Mouse (Mus musculus) embryonic facial prominence, embryonic 12.5 days (tissue): ENCODE measurements around the gene Cbarp. TPM values are rescaled to one million over a fixed set of nuclear protein-coding genes. Genes with fewer than 3 reads are reported as not detected.

Experiments used
- ATAC-seq: fragments of 200-750 bp; cut with Nextera tagmentation; 2 replicates; pipeline ENCODE4 v1.8.0; 2017; ENCODE audit not compliant: insufficient number of reproducible peaks, insufficient read depth, low FRiP score, low TSS enrichment
- H3K27ac ChIP-seq: fragments of 300-500 bp; sonication (generic); 2 replicates; pipeline ENCODE4 v1.5.1; 2016; ENCODE audit warnings: mild to moderate bottlenecking
- H3K27me3 ChIP-seq: fragments of 300-500 bp; sonication (generic); 2 replicates; pipeline ENCODE4 v1.6.1; 2016; ENCODE audit warnings: mild to moderate bottlenecking, moderate library complexity
- H3K36me3 ChIP-seq: fragments of 300-500 bp; sonication (generic); 2 replicates; pipeline ENCODE4 v1.6.1; 2016; ENCODE audit warnings: mild to moderate bottlenecking
- H3K4me1 ChIP-seq: fragments of 300-500 bp; sonication (generic); 2 replicates; pipeline ENCODE4 v1.6.1; 2016
- H3K4me2 ChIP-seq: fragments of 300-500 bp; sonication (generic); replicated peaks from 2 replicates; pipeline ENCODE4 v1.6.1; 2016; ENCODE audit warnings: mild to moderate bottlenecking, moderate library complexity
- H3K4me3 ChIP-seq: fragments of 300-500 bp; sonication (generic); 2 replicates; pipeline ENCODE4 v1.5.1; 2016; ENCODE audit warnings: mild to moderate bottlenecking
- H3K9ac ChIP-seq: fragments of 300-500 bp; sonication (generic); 2 replicates; pipeline ENCODE4 v1.6.1; 2016; ENCODE audit warnings: mild to moderate bottlenecking, moderate library complexity
- H3K9me3 ChIP-seq: fragments of 300-500 bp; sonication (generic); 2 replicates; pipeline ENCODE4 v1.6.1; 2016; ENCODE audit warnings: mild to moderate bottlenecking, moderate library complexity
- WGBS: fragments of 180-500 bp; shearing (Covaris S2); methylation state at CpG from one replicate; pipeline ENCODE4 v1.1.7; 2016; 5-methylcytosine and 5-hydroxymethylcytosine counted together
- polyA plus RNA-seq: library from polyadenylated mRNA; unstranded; fragments of >200 nt; fragmentation: Nextera tagmentation; extraction: Ambion mirVana; gene quantifications from 2 replicates; pipeline ENCODE4 v1.2.1, GENCODE M21; 2016

The Cbarp gene
- polyA plus RNA-seq, 1 experiment from 2014 or later, result 8.5 TPM

- Histone ChIP-seq H3K9me3 (no peaks in the 10 kb centered on the region), H3K9ac (peak overlapping the region; percentile 75), H3K27ac (peak overlapping the region; percentile 99), H3K27me3 (no peaks in the 10 kb centered on the region), H3K4me1 (peaks cover 17% of the 10 kb centered on the region), H3K4me3 (peak overlapping the region; percentile 95), H3K36me3 (peaks cover 43% of the 10 kb centered on the region), H3K4me2 (peak overlapping the region; percentile 57)
- 69% methylated on average over 5 of the region's 5 CpGs for WGBS
- no peak for ATAC-seq
Observed at GRCm38 (mm10) chr10:80147146-80147718, 6.6 kb upstream of the Cbarp start.

- H3K4me3 ChIP-seq, result no peak overlapping the region
- H3K27ac ChIP-seq, result no peak overlapping the region
- peak overlapping the region; percentile 2; the same call in 1 of the 2 replicates for H3K4me2 ChIP-seq
- no peak overlapping the region for H3K9ac ChIP-seq
- WGBS, result 67% methylated on average over 4 of the region's 4 CpGs
- peaks cover 37% of the 10 kb centered on the region for H3K36me3 ChIP-seq
- H3K9me3 ChIP-seq, result no peaks in the 10 kb centered on the region
- no peak for ATAC-seq
- peaks cover 14% of the 10 kb centered on the region for H3K4me1 ChIP-seq
- no peaks in the 10 kb centered on the region for H3K27me3 ChIP-seq
Observed at GRCm38 (mm10) chr10:80146568-80147011, 6.0 kb upstream of the Cbarp start.

DNA sequence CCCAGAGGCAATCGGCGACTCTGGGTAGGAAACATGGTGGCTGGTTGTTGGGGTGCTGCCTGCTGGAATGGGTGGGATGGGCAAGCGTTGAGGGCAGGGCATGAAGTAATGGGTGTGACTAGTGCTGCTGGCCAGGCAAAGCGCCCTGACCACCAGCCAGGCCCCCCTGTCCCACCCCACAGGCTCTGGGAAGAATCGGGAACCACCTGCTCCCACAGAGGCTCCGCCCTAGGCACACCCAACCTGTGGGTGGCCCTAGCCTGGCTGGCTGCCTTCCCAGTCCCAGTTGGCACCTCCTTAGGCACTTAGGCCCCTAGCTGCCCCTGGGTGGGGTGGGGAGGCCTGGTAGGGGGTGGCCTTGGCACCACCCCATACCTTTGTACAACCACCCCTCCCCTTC lies 5.3 kb upstream of the Cbarp start:
- peak overlapping the region; percentile 2; the same call in 1 of the 2 replicates for H3K4me2 ChIP-seq
- peak overlapping the region; percentile 43; the same call in 1 of the 2 replicates for H3K27ac ChIP-seq
- no peaks in the 10 kb centered on the region for H3K27me3 ChIP-seq
- no peak overlapping the region for H3K4me3 ChIP-seq
- peaks cover 32% of the 10 kb centered on the region for H3K36me3 ChIP-seq
- H3K4me1 ChIP-seq, result peaks cover 17% of the 10 kb centered on the region
- WGBS, result 87% methylated on average over 6 of the region's 6 CpGs
- ATAC-seq, result no peak
- no peak overlapping the region for H3K9ac ChIP-seq
- H3K9me3 ChIP-seq, result no peaks in the 10 kb centered on the region

- WGBS, result 74% methylated on average over 20 of the region's 20 CpGs
- Histone ChIP-seq H3K4me2 (no peak overlapping the region), H3K4me3 (no peak overlapping the region), H3K36me3 (peaks cover 32% of the 10 kb centered on the region), H3K9me3 (no peaks in the 10 kb centered on the region), H3K9ac (no peak overlapping the region), H3K27me3 (no peaks in the 10 kb centered on the region), H3K4me1 (peaks cover 20% of the 10 kb centered on the region), H3K27ac (0 out of 2 replicates have a peak overlapping the region, but pooled peaks have one; percentile 43)
- no peak for ATAC-seq
Observed at GRCm38 (mm10) chr10:80144864-80145838, 4.5 kb upstream of the Cbarp start.

GRCm38 (mm10) chr10:80144159-80144558 lies 3.5 kb upstream of the Cbarp start:
- 90% methylated on average over 12 of the region's 12 CpGs for WGBS
- 0 out of 2 replicates have a peak overlapping the region, but pooled peaks have one; percentile 4 for H3K27ac ChIP-seq
- H3K9ac ChIP-seq, result peak overlapping the region; percentile 22; the same call in 1 of the 2 replicates
- H3K36me3 ChIP-seq, result peaks cover 32% of the 10 kb centered on the region
- peaks cover 20% of the 10 kb centered on the region for H3K4me1 ChIP-seq
- ATAC-seq, result no peak
- no peaks in the 10 kb centered on the region for H3K9me3 ChIP-seq
- no peak overlapping the region for H3K4me2 ChIP-seq
- H3K27me3 ChIP-seq, result no peaks in the 10 kb centered on the region
- H3K4me3 ChIP-seq, result no peak overlapping the region

- 93% methylated on average over 7 of the region's 7 CpGs for WGBS
- Histone ChIP-seq H3K4me2 (no peak overlapping the region), H3K9ac (peak overlapping the region; percentile 22; the same call in 1 of the 2 replicates), H3K4me1 (peaks cover 20% of the 10 kb centered on the region), H3K27me3 (no peaks in the 10 kb centered on the region), H3K36me3 (peaks cover 32% of the 10 kb centered on the region), H3K9me3 (no peaks in the 10 kb centered on the region), H3K27ac (no peak overlapping the region), H3K4me3 (no peak overlapping the region)
- ATAC-seq, result no peak
Observed at GRCm38 (mm10) chr10:80143664-80144063, 3.0 kb upstream of the Cbarp start.

- H3K4me1 ChIP-seq, result peaks cover 27% of the 10 kb centered on the region
- peak overlapping the region; percentile 82 for H3K27ac ChIP-seq
- WGBS, result 0% methylated on average over 15 of the region's 15 CpGs
Observed at GRCm38 (mm10) chr10:80142530-80142925, 1.9 kb upstream of the Cbarp start.

GRCm38 (mm10) chr10:80141786-80142529 lies 1.3 kb upstream of the Cbarp start:
- H3K4me1 ChIP-seq, result peaks cover 28% of the 10 kb centered on the region
- peak overlapping the region; percentile 77 for H3K4me3 ChIP-seq
- peak; percentile 77 for ATAC-seq
- peaks cover 32% of the 10 kb centered on the region for H3K36me3 ChIP-seq
- H3K4me2 ChIP-seq, result peak overlapping the region; percentile 92
- H3K9me3 ChIP-seq, result no peaks in the 10 kb centered on the region
- peaks cover 16% of the 10 kb centered on the region for H3K27me3 ChIP-seq
- WGBS, result 1% methylated on average over 43 of the region's 43 CpGs
- peak overlapping the region; percentile 82 for H3K27ac ChIP-seq
- H3K9ac ChIP-seq, result peak overlapping the region; percentile 86

More at GRCm38 (mm10) chr10:80142530-80142925, 1.9 kb upstream of the Cbarp start:
- Histone ChIP-seq H3K9ac (peak overlapping the region; percentile 86), H3K36me3 (peaks cover 32% of the 10 kb centered on the region), H3K4me3 (peak overlapping the region; percentile 77), H3K27me3 (peaks cover 11% of the 10 kb centered on the region), H3K4me2 (peak overlapping the region; percentile 92), H3K9me3 (no peaks in the 10 kb centered on the region)
- no peak for ATAC-seq

GRCm38 (mm10) chr10:80141243-80141642 lies 608 bp upstream of the Cbarp start:
- H3K4me1 ChIP-seq, result peaks cover 36% of the 10 kb centered on the region
- ATAC-seq, result peak; percentile 49
- peak overlapping the region; percentile 77 for H3K4me3 ChIP-seq
- H3K36me3 ChIP-seq, result peaks cover 29% of the 10 kb centered on the region
- H3K27ac ChIP-seq, result peak overlapping the region; percentile 82
- peaks cover 23% of the 10 kb centered on the region for H3K27me3 ChIP-seq
- no peaks in the 10 kb centered on the region for H3K9me3 ChIP-seq
- peak overlapping the region; percentile 92 for H3K4me2 ChIP-seq
- under 1% methylated on average over 29 of the region's 29 CpGs for WGBS
- H3K9ac ChIP-seq, result peak overlapping the region; percentile 40; the same call in 1 of the 2 replicates

DNA sequence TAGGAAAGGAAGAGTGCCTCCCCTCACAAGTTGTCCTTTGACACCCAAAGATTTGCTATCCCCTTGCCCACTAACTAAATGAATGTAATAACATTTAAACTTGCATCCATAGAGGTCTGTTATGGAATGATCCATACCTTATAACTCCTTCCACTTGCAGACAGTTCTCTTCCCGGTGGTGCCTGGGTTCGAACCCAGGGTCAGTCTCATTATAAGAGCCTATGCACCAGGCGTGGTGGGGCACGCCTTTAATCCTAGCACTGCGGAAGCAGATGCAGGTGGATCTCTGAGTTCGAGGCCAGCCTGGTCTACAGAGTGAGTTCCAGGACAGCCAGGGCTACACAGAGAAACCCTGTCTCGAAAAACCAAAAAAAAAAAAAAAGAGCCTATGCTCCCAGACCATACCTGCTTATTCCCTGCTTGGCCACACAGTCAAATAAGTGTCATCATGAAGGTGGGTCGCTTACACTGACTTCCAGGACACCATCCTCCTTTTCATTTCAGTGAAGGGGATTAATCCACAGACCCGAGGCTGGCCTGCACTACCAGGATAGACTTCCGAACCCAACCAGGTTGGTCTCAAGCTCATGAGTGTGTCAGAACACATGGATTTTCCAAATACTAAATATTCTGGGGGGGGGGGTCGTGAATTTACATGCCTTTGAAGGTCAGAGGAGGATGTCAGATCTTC lies 515 bp downstream of the Cbarp start:
- Histone ChIP-seq H3K4me1 (peaks cover 37% of the 10 kb centered on the region), H3K9ac (no peak overlapping the region), H3K4me3 (no peak overlapping the region), H3K36me3 (peaks cover 18% of the 10 kb centered on the region), H3K27me3 (peaks cover 35% of the 10 kb centered on the region), H3K27ac (no peak overlapping the region), H3K9me3 (no peaks in the 10 kb centered on the region), H3K4me2 (peak overlapping the region; percentile 92; the same call in 1 of the 2 replicates)
- ATAC-seq, result no peak
- 72% methylated on average over 11 of the region's 11 CpGs for WGBS

DNA sequence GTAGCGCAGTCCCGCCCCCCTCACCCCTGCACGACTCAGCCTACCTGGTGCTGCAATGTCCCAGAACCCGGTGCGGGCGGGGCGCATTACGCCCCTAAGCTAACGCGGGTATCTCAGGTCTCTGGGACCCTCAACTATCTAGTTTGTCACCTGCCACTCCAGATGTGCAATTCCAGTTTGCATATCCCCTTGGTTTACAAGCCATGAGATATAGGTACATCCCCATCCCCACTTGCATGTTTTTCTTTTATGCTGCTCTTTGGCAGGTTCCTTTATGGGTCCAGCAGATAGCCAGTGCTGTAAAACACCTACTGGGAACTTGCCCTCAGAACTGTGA lies 1.2 kb downstream of the Cbarp start:
- H3K27ac ChIP-seq, result peak overlapping the region; percentile 77; the same call in 1 of the 2 replicates
- H3K4me1 ChIP-seq, result peaks cover 37% of the 10 kb centered on the region
- peaks cover 15% of the 10 kb centered on the region for H3K36me3 ChIP-seq
- H3K9ac ChIP-seq, result peak overlapping the region; percentile 94
- H3K4me3 ChIP-seq, result peak overlapping the region; percentile 81
- WGBS, result under 1% methylated on average over 10 of the region's 10 CpGs
- H3K4me2 ChIP-seq, result peak overlapping the region; percentile 96
- ATAC-seq, result no peak
- no peaks in the 10 kb centered on the region for H3K9me3 ChIP-seq
- peaks cover 41% of the 10 kb centered on the region for H3K27me3 ChIP-seq
